Mouse (Mus musculus) mouse embryonic stem cell (cell line): ENCODE data around the gene Gpank1.

Source experiments
- in situ Hi-C, 2 experiments: fragments of 300-500 bp; cut with MboI; formaldehyde crosslinking; loops; 1 replicate in 1 of 2; 3 replicates in 1 of 2; pipeline ENCODE4 v1.14.3; 2019 to 2020; ENCODE audit warnings: low sequenced_read_pairs in 2 of 2, low pct_unique_long_range_greater_than_20kb in 1 of 2, mixed read lengths in 1 of 2; ENCODE audit not compliant: unreplicated experiment in 1 of 2

Gene Gpank1

DNA sequence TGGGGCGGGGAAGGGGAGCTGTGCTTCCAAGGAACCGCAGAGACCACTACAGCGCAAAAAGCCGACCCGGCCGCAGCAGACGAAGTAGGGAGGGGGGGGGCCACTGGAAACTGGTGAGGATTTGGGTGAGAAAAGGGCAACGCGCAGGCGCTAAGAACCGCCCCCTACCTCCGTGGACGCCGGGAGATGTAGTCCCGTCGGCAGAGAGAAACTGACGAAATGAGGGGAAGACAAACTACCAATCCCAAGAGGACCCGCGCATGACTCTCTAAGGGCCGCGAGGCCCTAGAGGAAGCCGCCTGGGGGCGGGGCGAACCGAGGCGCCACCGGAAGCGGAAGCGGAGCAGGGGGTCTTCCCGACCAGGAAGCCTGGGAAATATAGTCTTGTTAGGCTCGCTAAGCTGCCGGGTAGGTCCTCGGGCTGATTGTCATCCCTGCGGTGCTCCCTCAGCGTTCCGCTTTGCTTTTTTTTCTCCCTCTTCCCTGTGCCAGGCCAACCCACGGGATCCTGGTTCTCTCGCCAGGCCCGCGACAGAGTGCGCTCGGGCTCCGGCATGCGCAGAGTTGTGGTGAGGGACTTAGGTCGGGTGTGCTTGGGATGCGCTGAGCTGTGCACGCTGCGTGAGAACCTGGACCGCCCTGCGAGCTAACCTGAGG, at the start of gene Gpank1:
Gene Gpank1, plus strand, starts transcription at position 313 of the 657 bp plus-strand sequence.
- in situ Hi-C loops: no loop called here

DNA sequence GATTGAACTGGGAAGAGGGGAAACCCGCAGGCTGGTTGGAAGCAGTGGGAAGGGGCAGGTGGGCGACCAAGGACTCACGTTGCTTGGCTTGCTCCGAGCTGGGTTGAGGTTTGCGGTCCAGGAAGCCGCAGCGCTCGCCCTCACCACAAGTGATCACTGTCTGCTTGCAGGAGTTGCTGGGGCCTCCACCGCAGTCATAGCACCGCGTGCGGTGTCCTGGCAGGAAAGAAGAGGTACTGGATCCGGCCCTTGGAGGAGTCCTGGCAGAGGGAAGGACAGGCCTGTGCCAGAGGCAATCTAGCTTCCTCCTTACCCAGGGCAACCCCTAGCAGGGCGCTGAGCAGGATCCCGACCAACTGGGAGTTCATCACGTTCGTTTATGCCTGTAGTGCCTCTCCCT, 47.2 kb upstream of the Gpank1 start:
- in situ Hi-C loops: no loop called here

DNA sequence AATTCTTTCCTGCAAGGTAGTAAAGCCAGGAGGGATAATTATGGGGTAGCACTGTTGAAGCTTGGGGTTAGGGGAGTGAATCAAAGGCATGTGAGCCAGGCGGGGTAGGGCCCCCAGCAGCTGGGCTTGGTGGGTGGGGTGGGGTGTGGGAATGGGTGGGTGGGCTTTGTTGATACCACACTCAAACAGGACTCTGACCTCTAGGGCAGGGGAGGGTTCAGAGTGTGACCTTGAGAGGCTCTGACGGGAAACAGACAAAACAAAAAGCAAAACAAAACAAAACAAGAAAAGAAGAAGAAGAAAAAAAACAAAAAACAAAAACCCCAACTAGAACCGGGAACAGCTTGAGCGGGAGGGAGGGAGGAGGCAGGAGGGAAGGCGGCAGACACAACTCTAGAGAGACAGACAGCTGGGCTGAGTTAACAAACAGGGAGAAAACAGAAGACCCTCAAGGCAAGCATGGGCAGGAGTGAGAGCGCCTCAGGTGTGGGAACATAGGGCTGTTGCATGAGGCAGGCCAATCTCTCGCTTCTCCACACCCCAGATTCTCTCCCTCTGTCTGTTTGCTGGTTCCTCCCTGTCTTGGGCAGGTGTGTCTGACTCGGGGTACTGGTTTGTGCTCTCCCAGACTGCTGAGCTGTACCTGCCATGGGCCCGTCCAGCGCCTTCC, 44.6 kb upstream of the Gpank1 start, which contains the start of gene Ly6g6e:
Gene Ly6g6e, plus strand, starts transcription at position 396 of the 670 bp plus-strand sequence.
- in situ Hi-C loops: no loop called here

DNA sequence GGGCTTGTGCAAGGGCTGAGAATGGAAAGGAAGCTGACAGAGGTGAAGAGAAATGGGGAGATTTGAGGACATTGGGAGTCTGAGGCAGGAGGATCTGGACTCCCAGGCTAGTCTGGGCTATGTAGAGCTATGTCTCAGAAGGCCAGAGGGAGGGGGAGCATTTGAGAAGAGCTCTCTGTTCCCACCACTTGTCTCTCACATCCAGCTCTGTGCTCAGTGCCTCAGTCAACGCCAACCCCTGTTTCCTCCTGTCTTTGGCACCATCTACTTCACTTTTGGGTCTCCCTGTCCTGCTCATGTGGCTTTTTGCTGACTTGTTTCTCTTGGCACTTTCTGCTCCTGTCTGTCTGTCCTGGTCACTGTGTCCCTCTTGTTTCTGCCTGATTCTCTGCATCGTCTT, 44.0 kb upstream of the Gpank1 start:
- in situ Hi-C loops: no loop called here

DNA sequence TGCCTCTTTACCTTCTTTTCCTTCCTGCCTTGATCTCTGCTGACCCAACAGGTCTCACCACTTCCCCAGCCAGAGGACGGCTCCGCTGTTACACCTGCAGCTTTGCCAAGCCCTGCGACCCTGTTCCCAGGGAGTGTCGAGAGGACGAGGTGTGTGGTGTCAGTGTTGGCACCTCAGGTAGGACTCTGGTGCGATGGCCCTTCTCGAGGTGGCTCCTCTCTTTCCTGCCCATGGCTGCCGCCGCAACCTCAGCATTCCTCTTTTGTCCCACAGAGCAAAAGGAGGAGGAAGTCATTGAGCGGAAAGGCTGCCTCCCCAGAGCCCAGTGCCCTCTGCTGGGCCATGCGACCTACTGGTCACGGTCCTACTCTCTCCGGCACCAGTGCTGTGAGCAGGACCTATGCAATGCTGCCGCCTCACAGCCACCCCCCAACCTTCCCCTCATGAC, 43.4 kb upstream of the Gpank1 start, which contains the start of gene Ly6g6d:
Gene Ly6g6d, minus strand, starts transcription at position 280 of the 448 bp plus-strand sequence.
- in situ Hi-C loops: no loop called here

DNA sequence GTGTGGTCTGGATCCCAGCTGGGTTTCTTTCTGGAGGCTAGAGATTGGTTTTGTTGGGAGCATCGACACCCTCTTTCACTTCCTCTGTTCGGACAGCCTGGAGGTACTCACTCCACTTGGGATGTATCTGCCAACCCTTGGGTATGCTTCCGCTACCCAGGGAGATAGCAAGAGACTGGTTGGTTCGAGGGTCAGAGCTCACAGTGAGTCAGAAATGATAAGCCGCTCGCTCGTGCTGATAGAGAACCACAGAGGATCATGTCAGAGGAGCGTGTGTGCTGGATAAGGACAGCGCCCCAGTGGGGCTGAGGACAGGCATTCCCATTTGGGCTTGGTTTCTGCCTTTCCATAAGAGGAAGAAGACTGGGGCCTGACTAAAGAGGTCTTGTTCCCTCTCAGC, 41.5 kb upstream of the Gpank1 start:
- in situ Hi-C loops: no loop called here

DNA sequence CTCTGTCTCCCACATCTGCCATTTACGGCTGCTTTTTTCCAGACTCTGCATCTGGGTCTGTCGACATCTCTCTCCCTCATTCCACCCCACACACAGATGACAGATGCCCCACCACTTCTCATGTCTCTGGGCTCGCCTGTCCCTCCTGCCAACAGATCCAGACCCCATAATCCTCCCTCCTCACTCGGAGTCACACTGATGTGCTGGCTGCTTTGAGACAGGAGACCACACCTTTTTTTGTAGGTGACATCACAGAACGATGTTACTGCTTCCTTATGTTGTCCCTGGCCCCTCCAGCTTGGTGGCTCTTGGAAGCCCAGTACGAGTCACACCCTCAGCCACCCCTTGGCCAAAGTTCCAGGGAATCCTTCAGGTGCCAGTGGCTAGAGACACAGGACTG, 41.0 kb upstream of the Gpank1 start:
- in situ Hi-C loops: no loop called here

DNA sequence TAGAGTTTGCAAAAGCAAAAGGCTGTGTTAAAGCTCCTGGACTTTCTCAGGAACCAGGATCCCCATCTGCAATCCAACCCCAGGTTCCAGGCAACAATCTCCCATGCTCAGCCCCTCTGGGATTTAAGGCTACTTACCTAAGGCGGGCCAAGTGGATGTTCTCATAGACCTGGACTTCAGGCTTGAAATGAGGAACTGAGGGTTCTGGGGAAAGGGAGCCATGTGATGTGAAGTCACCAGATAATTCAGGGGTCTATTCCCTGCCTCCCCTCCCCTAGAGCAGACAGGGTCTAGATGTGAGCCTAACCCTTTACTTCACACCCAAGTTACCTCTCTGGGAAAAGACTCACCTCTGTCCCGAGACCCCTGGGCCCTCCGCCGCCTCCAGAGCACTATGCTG, 40.5 kb upstream of the Gpank1 start:
- in situ Hi-C loops: no loop called here

DNA sequence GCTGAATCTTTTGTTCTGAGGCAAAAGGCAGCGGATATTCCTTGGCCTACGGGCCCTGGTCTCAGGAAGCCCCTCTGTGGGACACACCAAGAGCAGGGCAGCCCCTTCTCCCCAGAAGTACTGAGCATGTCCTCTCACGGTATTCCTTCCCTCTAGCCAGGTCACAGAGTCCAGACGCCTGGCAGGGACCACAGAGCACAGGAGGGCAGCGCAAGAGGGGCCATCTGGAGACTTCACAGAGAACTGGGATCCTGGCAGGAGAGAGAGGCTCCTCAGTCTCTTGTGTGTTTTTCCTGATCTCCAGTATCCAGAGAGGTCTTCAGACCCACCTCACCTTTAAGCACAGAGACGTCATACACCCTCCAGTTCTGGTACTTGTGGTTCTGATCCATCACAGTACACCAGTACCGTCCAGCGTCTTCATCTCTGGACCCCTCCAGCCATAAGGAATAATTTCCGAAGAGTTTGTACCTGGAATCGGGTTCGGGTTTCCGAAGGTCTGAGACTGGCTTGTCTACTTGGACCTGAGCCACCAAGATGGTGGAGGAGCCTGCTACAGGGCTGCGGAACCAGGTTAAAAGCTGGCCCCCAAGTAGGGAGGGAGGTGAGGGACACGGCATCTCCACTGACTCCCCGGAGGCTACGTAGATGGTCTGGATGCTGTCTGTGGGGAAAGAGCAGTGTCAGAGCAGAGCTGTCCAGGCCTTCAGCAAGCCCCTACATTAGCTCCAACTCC, 38.2 kb upstream of the Gpank1 start:
- in situ Hi-C loops: no loop called here

DNA sequence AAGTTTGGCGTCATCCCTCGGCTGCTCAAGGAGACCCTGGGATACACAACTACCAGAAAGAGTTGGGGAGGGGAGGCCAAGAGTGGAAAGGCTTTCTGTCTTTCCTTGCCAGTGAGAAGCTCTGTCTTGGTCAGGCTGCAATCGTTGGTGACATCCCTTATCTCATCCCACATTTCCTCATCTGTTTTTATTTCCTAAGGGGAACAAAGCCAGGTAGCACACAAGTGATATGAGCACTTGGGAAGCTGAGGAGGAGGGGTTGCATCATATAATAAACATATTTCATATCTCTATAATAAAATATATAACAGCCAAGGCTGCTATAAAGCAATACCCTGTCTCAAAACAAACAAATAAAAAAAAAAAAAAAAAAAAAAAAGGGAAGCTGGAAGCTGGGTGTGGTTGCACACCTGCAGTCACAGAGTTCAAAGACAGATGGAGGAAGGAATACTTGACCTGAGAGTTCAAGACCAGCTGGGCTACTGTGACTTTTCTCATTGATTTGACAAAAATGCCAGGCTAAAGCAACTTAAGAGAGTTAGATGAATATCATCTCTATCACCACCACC, 37.2 kb upstream of the Gpank1 start:
- in situ Hi-C loops: no loop called here

DNA sequence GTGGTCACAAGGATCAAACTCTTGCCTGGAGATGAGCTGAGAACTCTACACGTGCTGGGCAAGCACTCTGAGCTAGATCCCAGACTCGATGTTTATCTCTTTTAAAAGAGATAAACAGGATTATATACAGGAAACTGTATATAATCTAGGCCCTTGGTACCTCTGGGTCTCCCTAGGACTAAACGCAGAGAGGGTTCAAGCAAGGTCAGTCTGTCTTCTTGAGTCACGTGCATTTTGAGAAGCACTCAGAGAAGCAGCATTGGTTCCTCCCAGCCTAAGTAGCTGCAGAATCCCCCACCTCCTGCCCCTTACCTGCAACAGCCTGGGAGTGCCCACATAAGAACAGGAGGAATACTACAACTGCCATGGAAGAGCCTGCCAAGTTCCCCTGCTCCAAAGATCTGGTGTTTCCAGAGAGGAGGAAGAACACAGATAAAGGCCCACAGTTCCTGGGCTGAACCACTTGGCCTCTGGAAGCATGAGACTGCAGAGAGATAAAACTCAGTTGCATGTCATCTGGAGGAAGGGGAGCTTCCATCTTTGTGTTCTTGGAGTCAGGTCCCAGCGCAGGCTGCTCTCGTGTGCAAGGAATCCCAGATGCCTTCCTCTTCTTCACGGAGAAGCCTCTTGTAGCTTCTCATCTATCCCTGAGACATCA, 35.9 kb upstream of the Gpank1 start, which contains the start of gene Ly6g6f:
Gene Ly6g6f, minus strand, starts transcription at position 403 of the 658 bp plus-strand sequence.
- in situ Hi-C loops: no loop called here

DNA sequence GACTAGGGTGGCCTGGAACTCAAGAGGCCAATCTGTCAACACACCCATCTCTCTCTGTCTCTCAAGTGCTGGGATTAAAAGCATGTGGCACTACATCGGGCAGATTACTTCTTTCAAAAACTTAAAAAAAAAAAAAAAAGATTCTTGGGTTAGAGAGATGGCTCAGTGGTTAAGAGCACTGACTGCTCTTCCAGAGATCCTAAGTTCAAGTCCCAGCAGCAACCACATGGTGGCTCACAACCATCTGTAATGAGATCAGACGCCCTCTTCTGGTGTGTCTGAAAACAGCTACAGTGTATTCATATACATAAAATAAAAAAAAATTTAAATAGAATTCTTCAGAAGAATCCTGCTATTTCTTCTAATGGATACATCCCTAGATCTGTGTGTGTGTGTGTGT, 33.1 kb upstream of the Gpank1 start:
- in situ Hi-C loops: no loop called here

DNA sequence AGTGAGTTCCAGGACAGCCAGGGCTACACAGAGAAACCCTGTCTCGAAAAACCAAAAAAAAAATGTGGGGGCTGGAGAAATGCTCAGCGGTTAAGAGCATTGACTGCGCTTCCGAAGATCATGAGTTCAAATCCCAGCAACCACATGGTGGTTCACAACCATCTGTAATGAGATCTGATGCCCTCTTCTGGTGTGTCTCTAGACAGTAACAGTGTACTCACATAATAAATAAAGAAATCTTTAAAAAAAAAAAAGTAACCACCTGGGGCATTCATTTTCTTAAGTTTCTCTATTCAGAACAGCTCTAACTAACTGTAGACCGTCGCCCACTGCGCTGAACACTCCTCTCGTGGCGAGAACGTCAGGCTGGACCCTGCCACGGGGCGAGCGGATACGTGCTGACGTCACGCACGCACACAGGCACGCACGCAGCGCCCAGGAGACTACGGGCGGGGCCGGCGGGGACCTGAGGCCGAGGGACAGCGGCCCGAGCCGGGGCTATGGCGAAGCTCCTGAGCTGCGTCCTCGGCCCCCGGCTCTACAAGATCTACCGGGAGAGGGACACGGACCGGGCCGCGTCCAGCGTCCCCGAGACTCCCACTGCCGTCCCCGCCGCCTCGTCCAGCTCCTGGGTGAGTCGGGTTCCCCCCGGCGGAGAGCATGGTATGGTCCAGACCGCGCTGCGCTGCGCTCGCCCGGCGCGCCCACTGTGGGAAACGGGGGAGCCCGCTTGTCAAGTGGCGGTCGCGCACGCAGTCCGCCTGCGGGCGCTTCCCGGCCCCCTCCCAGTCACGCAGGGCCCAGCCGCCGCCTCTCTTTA, 32.2 kb upstream of the Gpank1 start, which contains the start of gene Abhd16a:
Gene Abhd16a, plus strand, starts transcription at position 439 of the 820 bp plus-strand sequence.
- in situ Hi-C loops: no loop called here

DNA sequence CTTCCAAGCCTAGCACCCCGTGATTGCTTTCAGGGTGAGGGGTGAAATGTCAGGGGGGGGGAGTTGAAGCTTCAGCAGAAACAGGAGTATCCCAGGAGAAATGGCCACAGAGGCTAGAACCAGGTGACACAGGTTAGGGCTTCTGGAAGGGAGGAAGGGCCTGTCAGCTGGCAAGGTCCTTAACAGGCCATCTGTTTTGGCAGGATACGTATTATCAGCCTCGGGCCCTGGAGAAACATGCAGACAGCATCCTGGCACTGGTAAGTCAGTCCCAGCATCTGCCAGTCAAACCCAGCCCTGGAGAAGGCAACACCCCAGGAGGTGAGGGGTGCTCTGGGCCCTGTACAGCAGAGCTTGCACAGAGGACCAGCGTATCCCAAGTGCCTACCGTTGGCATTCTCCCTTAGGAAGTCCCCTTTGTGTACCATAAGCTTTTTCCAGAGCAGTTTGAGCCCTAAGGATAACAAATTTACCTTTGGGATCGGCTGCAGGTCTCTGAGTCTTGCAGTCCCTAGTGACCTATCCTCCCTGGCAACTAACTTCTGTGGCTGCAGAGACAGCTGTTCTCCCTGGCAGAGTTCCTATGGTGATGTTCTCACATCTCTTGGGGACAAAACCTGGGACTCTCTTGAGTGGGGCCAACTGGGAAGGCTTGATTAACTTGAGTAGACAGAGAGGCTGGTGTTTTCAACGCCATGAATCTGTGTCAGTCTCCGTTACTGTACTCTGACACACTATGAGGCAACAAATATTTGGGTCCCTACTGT, 30.9 kb upstream of the Gpank1 start:
- in situ Hi-C loops: no loop called here

DNA sequence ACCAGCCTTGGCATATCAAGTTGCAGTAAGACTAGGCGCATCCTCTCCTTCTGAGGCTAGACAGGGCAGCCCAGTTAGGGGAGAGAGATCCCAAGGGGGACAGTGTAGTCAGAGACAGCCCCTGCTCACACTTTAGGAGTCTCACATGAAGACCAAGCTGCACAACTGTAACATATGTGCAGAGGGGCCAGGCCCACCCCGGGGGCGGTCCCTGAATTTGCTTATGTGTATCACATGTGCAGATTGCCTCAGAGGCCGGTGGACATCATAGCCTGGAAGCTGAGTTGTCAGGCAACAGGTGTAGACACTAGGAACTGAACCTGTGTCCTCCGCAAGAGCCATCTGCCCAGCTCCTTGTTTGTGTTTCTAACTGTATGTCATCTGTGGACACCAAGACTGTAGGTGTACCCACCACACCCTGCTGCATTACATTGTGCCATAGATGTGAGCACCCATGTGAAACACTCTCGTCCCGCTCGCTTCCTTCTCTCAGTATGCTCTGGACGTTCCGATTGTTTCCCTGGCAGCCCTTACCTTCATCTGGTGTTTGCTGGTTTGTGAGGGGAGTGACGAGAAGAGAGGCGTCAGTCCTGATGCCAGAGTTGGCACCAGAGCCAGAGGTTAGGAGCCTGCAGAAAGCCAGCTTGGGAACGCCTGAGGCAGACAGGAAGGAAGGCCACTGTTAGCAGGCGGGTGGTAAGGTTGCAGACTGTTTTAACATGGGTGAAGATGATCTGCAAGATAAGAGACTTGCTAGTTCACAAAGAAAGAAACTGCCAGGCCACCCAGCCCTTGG, 28.7 kb upstream of the Gpank1 start:
- in situ Hi-C loops: no loop called here
